Mouse (Mus musculus) C2C12 (cell line): ENCODE data around the gene Dohh.

ENCODE experiments used
- CEBPB ChIP-seq: IDR thresholded peaks from one replicate; pipeline ENCODE4 v1.6.1; 2011; ENCODE audit warnings: low read depth, mild to moderate bottlenecking, control low read depth, moderate library complexity
- CTCF ChIP-seq: IDR thresholded peaks from one replicate; pipeline ENCODE4 v1.5.1; 2011; ENCODE audit not compliant: control insufficient read depth, insufficient read depth, insufficient read length
- FOSL1 ChIP-seq: IDR thresholded peaks from one replicate; pipeline ENCODE4 v1.8.0; 2011; ENCODE audit warnings: mild to moderate bottlenecking, low read length; ENCODE audit not compliant: poor library complexity, insufficient read depth, severe bottlenecking
- MAX ChIP-seq: IDR thresholded peaks from one replicate; pipeline ENCODE4 v1.6.1; 2011; ENCODE audit warnings: mild to moderate bottlenecking, control low read depth
- MYOD1 ChIP-seq: IDR thresholded peaks from one replicate; pipeline ENCODE4 v1.6.1; 2011; ENCODE audit warnings: low read depth; ENCODE audit not compliant: control insufficient read depth, insufficient read length
- USF1 ChIP-seq: IDR thresholded peaks from one replicate; pipeline ENCODE4 v1.6.1; 2011; ENCODE audit warnings: low read depth, mild to moderate bottlenecking, control low read depth, moderate library complexity

GRCm38 (mm10) chr10:81421797-81422100 is 37.5 kb downstream of the Dohh start:
- no peak for TF ChIP-seq CTCF
- no peak for TF ChIP-seq USF1
- no peak for TF ChIP-seq MAX
- TF ChIP-seq FOSL1, result no peak
- TF ChIP-seq CEBPB, result no peak
- peak; percentile 71 for TF ChIP-seq MYOD1
